Mouse (Mus musculus) neutrophil, adult 5-6 weeks (primary cell): ENCODE data around the gene Vti1b. TPM values are rescaled to one million over a fixed set of nuclear protein-coding genes. Genes with fewer than 3 reads are reported as not detected.
"Not testable (repeated sequence)": the region's sequence is repeated elsewhere in the genome, so short reads cannot be mapped to it uniquely, and the experiment has no call there.

ENCODE experiments used
- ATAC-seq: fragments of 151-379, 151-347 bp; 2 replicates; pipeline ENCODE4 v1.8.0; 2017; ENCODE audit warnings: mild to moderate bottlenecking, moderate TSS enrichment; ENCODE audit not compliant: insufficient number of reproducible peaks, poor library complexity, low FRiP score, severe bottlenecking; ENCODE audit errors: extremely low read depth
- total RNA-seq: library from RNA; stranded (forward); fragments of 200-1000 nt; gene quantifications from 2 replicates; pipeline ENCODE4 v1.2.3, GENCODE M21; 2017

Gene Vti1b
- 162 and 189 TPM in 2 replicates for total RNA-seq

GRCm38 (mm10) chr12:79172019-79172941 lies at the start of gene Vti1b:
Vti1b (minus strand) TSS chr12:79172667.
- ATAC-seq, result peak; percentile 98

GRCm38 (mm10) chr12:79217511-79217910 lies 45.0 kb upstream of the Vti1b start:
- ATAC-seq, result no peak

- no peak for ATAC-seq
These were observed 39.0 kb upstream of the Vti1b start for GRCm38 (mm10) chr12:79211447-79211846.

GRCm38 (mm10) chr12:79208703-79209464 lies 36.4 kb upstream of the Vti1b start, which contains the start of gene Rdh12:
Rdh12 (plus strand) TSS chr12:79208914.
- peak; percentile 85 for ATAC-seq

- ATAC-seq, result no peak
These were observed 29.4 kb upstream of the Vti1b start for GRCm38 (mm10) chr12:79201882-79202281.

GRCm38 (mm10) chr12:79197105-79197504 lies 24.6 kb upstream of the Vti1b start:
- ATAC-seq, result no peak

GRCm38 (mm10) chr12:79193441-79193840 lies 21.0 kb upstream of the Vti1b start:
- peak; percentile 69 for ATAC-seq

GRCm38 (mm10) chr12:79192193-79192592 lies 19.7 kb upstream of the Vti1b start, which contains the start of gene Rdh11:
Rdh11 (minus strand) TSS chr12:79192293.
- ATAC-seq, result no peak

- ATAC-seq, result peak; percentile 90
These were observed 19.2 kb upstream of the Vti1b start for GRCm38 (mm10) chr12:79191701-79192100.

- peak; percentile 72 for ATAC-seq
These were observed 18.6 kb upstream of the Vti1b start for GRCm38 (mm10) chr12:79190931-79191673.

- ATAC-seq, result not testable (repeated sequence)
These were observed 12.7 kb upstream of the Vti1b start for GRCm38 (mm10) chr12:79185160-79185559.

GRCm38 (mm10) chr12:79175998-79176397 lies 3.5 kb upstream of the Vti1b start:
- no peak for ATAC-seq

- no peak for ATAC-seq
These were observed 1.3 kb upstream of the Vti1b start for GRCm38 (mm10) chr12:79173721-79174120.

GRCm38 (mm10) chr12:79171269-79171995 lies 1.0 kb downstream of the Vti1b start:
- ATAC-seq, result no peak

GRCm38 (mm10) chr12:79170421-79170820 lies 2.0 kb downstream of the Vti1b start:
- ATAC-seq, result no peak

GRCm38 (mm10) chr12:79169173-79169572 lies 3.3 kb downstream of the Vti1b start:
- no peak for ATAC-seq

- no peak for ATAC-seq
These were observed 9.6 kb downstream of the Vti1b start for GRCm38 (mm10) chr12:79162876-79163275.

GRCm38 (mm10) chr12:79149653-79150052 lies 22.8 kb downstream of the Vti1b start:
- no peak for ATAC-seq
